Mouse (Mus musculus): ENCODE measurements around the gene Cdhr5.

Cdhr5 gene

DNA sequence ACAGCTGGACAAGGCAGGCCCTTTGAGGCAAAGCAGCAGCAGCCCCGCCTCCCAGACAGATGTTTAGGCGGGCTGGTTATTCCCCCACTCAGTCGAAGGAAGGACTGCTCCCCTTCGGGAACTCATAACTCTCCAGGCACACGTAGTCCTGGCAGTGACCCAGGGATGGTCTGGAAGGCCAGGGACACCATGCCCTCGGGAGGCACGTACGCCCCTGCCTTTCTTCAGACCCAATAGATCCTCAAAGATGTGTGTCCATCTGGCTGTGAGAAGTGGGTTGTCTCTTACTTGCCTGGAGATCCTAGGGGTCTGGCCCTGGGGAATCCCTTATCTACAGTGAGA is 54.5 kb downstream of the Cdhr5 start:
- DNase-seq: no peak

DNA sequence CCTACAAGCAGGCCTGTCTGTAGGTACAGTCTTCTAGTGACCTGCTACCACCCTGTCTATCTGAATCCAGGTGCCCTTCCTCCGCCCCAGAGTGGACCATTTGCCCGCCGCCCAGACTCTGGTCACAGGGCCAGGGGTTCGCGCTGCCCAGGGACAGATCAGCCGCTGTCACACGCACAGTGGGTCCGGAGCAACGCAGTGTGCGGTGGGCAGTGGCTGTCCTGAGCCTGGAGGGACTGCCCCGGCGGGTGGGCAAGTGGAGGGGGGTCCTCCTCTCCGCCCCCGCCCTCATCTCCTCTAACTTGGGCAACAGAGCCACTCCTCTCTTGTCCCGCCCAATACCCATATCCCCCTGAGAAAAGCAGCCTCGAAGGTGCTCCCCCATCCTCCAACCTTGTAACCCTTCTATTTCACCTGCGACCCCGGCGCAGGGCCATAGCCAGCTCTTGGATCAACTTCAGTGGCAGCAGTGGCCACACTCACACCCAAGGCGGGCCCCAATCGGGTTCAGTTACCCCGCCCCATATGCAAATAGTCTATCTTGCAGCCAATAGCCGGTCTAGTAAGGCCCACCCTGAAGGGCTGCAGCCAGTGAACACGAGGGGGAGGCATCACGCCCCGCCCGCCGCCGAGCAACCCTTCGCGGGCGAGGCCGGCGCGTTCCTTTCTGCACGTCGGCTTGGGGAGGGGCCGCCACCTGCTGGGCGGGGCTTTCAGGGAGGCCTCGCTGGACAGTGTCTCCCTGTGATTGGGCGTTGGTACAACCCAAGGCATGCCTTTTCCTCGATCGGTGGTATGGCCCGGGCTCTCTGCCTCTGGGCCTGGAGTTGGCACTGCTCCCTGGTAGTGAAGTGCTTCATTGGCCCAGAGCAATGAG is 55.1 kb downstream of the Cdhr5 start:
- DNase-seq: peak; percentile 88 to 93

GRCm38 (mm10) chr7:141220377-141220776 is 56.2 kb downstream of the Cdhr5 start:
- DNase-seq: no peak

DNA sequence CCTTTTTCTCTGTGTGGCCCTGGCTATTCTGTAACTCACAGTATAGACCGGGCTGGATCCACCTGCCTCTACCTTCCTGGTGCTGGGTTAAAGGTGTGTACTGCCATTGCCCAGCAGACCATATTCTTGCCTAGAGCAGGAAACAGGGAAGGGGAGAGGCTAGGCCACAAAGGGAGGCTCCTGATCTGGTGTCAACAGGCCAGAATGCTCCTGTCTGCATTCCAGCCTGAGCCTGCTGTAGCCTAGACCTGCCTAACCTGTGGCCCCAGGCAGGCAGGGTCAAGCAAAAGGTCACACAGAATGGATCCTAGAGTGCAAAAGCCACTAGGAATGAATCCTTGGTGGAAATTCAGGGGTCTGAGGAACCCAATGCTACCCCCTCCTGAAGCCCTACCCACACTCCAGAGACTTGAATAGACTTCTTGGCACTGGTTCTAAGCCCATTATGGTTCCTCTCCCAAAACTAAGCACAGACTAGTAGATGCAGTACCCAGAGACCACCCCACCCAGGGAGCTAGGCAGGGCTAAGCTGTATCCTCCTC is 57.0 kb downstream of the Cdhr5 start:
- DNase-seq: no peak

Data from thymus, postnatal 36 days (tissue).